Mouse (Mus musculus) erythroblast, embryonic 14.5 days (primary cell): ENCODE results near the gene E2f3.

ENCODE experiments used
- GATA1 ChIP-seq: IDR thresholded peaks from 2 replicates; pipeline ENCODE4 v1.6.1; 2012; ENCODE audit warnings: low read length, inconsistent platforms, mixed read lengths
- TAL1 ChIP-seq: IDR thresholded peaks from 3 replicates; pipeline ENCODE4 v1.6.1; 2012; ENCODE audit warnings: low read length, inconsistent platforms, mixed read lengths

DNA sequence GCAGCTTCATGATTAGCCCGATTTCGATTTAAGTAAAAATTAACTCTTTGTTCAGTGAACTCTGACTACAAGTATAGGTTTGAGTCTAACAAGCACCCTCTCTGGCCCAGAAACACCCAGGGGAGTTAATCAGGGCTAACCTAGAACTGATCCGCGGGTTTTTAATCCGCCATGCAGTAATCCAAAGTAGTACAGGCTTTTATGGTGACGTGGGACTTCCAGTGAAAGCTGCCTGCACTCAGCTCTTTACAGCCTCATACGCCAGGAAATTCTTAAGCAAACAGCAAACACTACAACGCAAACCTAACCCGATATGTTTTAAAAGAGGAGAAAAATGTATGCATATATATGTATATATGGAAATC is 875 bp upstream of the E2f3 start:
- TF ChIP-seq GATA1 (no peak), TAL1 (no peak)
